Mouse (Mus musculus) retina, postnatal 7 days (tissue): ENCODE results near the gene Tvp23b.

Experiments
- DNase-seq: peaks from one replicate; pipeline ENCODE4 v3.0.0-alpha.2; 2012; ENCODE audit warnings: low read depth, low spot score

Gene Tvp23b

DNA sequence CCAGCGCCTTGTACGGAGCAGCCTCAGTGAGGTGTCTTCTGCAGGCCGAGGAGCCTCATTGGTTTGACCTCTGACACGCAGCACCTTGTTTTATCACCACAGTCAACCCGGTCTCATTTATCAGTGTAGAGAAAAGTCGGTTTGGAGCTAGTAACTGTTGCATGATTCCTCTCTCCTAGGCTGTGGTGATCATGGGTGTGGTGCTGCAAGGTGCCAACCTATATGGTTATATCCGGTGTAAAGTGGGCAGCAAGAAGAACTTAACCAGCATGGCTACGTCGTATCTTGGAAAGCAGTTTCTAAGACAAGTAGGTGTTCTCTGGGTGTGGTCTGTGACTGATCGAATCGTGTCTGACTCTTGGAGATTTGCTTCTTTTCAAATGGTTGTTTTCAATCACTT lies 12.5 kb downstream of the Tvp23b start:
- no peak for DNase-seq

DNA sequence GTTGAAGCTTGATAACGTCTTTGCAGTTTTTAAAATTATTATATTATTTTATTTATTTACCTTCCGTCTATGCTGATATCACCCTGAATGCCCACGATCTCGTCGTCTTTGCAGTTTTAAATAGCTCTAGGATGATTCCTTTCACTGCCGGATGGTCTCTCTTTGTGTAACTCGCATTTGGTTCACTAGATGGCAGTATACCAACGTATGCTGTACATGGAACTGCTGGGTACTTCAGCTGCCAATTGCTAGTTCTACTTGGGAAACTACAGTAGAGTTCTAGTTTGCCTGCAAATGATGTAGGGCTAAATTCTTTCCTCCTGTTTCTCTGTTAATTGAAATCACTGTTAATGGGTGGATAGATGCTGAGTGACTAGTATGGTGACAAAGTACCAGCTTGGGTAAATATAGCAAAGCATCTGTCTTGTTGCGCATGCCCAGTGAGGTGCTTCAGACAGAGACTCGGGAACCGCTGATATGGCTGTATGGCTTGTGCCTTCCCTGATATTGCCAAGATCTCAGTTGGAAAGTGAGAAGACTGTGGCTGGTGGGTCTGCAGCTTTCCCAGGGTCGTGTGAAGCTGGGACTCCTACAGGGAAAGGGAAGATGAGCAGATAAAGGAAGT lies 22.6 kb downstream of the Tvp23b start:
- DNase-seq: peak; percentile 59

DNA sequence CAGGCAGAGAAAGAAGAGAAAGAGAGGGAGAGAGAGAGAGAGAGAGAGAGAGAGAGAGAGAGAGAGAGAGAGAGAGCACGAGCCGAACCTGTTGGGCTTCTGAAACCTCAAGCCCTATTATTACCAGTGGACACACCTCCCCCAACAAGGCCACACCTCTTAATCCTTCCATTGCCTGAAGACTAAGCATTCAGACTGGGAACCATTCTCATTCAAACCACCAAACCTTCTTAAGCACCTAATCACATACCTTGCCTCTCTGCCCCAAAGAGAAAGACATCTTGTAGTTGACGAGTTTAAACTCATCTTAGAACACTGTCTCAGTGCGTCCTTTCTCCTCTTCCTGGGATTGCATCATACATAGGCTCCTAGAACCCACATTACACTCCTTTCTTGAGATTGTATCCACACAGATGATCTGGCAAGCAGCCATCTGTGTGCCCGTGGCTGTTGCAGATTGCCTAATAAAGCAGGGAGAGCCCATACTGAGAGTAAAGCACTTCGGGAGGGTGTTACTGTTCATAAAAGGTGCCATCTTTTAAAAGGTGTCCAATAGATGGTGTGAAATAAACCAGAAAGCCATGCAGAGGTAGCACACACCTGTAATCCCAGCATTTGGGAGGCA lies 24.7 kb downstream of the Tvp23b start:
- DNase-seq: no peak

DNA sequence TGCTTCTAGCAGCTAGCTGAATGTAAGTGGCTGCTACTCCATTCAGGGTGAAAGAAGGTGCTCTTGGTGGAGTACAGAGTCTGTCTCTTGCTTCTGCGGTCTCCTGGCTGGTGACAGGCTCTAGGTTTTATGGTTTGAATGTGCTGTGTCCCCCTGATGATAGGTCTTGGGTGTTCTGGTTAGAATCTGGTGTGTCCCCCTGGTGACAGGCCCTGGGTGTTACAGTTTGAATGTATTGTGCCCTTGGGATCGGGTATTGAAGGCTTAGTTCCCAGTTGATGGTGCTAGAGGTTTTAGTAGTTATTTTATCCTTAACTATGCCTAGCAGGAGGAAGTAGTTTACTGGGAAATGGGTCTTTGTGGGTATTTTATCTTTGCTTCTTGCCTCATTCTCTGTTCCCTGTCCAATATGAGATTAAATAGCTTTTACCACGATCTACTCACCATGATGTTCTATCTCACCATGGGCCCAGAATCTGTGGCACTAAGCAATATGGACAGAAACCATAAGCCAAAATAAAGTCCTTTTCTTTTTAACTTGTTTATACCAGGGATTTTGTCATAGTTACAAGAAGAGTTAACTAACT lies 30.6 kb downstream of the Tvp23b start:
- DNase-seq: no peak

DNA sequence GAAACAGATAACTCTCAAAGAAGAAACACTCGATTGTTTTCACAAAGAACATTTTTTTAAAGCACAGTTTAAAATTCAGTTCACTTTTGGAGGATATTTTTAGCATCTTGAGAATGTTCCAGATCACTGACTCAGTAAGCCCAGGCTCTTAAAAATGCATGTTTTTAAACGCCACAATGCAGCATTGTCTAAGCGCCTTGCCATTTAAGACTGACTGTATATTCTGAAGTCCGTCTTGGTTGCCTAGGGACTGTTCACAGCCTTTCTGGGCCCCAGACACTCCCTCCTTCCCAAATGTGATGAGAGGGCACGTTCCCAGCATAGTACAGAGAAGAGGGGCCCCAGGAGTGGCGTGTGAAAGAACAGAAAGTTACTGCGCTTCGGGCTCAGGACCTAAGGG lies 32.1 kb downstream of the Tvp23b start:
- DNase-seq: no peak

DNA sequence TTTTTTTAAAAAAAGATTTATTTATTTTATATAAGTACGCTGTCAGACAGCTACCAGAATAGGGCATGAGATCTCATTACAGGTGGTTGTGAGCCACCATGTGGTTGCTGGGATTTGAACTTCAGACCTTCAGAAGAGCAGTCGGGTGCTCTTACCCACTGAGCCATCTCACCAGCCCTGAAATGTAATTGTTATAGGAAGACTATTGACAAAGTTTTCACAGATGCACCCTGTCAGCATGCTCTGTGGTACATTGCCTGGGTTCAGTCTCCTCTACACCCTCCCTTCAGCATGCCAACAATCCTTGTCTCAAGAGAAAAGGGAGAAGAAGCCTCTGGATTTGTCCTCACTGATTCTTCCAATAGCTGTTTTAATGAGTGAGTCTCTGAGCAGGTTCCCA lies 33.9 kb downstream of the Tvp23b start:
- no peak for DNase-seq

DNA sequence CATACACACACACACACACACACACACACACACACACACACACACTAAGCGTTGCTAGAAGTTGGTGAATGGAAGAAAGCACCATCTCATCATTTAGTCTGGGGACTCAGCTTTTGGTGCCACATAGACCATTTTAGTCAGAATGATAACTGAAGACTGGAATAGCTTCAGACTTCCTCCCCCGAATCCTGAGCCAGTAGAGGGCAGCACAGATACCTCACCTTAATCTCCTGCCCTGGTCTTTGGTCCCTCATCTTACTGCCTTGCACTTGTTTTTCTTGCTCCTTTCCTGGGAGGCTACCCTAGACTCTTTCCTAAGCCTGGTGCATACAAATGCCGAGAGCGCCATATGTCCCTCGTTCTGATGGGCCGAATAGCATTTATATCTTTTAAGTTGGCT lies 35.3 kb downstream of the Tvp23b start:
- DNase-seq: no peak

DNA sequence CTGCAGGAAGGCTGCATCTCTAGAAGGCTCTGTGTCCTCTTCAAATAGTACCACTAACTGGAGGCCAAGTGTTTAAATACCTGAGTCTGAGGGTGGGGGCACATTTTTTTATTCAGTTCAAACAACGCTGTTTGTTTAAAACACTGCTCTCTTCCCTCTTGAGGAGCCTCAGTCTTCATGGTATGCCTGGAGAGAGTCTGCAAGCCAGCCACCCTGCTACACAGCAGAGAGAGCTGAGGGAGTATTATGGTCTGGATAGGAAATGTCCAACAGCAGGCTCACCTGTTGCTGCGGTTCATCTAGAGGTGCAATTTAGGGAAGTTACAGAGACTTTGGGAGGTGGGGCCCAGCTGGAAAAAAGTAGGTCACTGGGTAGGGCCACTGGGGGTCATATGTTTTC lies 36.2 kb downstream of the Tvp23b start:
- no peak for DNase-seq

DNA sequence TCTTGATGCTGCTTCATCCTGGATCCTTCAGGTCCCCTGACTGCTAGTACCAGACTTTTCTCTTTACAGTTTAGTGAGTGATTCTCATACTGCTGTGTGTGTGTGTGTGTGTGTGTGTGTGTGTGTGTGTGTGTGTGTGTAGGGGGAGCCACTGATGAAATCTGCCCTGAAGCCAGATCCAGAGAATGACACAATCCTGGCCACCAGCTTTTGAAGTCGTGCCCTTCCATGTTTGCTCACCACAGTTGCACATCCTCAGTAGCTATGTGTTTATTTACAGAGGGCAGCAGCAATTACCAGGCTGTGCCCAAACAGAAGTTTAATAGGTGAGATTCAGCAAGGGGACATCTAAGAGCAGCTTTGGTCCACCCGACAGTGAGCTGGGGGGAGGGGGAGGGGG lies 37.5 kb downstream of the Tvp23b start:
- no peak for DNase-seq

DNA sequence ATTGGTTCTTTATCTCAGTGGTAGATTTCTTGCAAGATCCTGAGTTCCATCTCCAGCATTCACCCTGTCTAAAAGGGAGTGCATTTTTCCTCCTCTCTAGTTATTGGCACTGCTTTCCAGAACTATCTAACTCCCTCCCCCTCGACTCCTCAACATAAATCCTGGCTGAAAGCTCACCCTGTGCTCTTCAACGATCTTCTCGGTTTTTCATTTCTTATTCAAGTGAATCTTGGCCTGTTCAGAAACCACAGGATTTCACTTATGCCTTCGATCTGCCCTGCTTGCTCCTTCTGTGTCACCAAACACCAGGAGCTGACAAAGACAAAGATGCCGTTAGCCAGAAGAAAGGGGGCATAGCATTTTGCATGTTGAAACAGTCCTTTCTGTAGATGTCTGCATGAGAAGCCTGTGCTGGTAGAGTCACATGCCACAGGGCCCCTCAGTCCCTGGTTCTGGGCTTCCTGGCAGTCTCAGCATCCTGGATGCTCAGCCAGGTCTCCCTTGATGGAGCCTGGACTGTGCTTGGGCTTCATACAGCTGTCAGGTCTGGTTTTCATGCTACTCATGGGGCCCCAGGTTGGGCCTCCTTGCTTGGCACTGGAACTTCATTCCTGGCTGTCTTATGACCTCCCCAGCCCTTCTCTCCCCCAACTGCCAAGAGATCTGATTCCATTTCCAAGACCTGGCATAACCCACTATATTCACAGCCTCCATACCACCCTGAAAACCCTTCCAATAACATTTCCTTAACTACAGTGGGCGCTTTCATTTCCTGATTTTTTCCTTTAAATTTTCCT lies 40.9 kb downstream of the Tvp23b start:
- no peak for DNase-seq

DNA sequence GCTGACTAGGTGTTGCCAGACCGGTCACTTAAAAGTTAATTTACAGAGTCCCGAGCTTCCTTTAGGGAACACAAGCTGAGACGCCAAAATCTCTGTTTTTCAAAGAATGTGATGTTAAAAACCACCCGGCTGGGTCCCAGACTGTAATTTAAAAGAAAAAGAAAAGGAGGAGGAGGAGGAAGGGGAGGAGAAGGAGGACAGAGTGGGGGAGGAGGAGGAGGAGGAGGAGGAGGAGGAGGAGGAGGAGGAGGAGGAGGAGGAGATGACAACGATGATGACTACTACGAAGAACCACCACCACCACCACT lies 41.4 kb downstream of the Tvp23b start:
- no peak for DNase-seq

DNA sequence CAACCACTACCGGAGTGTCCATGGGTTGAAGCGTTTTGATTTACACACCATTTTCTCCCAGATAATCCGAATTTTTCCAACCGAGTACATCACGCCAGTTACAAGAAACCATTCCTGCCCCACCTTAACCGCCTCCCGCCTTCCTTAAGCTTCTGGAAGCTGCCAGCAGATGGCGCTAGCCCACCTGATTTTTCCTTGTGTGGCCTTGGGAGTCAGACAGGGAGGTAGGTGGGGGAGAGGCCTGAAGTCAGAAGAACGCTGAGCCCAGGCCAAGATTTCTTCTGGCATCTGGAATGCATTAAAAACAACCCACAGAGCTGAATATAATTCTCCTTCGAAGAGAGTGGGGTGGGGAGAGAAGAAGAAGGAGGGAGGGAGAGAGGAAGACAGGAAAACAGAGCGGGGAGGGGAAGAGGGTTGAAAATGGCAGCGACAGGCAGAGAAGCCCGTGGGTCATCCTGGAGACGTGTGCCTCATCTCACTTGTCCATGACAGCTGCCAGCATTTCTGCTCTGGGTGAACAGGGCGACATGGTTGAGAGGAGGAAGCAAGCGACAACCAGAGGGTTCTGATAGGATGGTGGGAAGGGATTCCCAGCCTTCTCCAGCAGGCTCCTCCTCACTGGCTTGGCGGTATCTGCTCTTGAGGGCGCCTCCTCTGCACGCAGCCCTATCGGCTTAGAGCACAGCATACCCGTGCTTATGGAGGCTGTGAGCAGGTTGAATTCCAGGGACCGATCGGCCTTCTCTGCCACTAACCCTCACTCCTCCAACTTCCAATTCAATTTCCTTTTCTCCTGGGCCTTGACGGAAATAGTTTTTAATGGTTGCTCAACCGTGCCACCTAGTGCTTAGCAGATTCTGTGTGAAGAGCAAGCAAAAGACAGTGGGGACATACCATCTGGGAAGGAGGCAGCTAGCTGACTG lies 42.1 kb downstream of the Tvp23b start:
- peak; percentile 90 for DNase-seq

DNA sequence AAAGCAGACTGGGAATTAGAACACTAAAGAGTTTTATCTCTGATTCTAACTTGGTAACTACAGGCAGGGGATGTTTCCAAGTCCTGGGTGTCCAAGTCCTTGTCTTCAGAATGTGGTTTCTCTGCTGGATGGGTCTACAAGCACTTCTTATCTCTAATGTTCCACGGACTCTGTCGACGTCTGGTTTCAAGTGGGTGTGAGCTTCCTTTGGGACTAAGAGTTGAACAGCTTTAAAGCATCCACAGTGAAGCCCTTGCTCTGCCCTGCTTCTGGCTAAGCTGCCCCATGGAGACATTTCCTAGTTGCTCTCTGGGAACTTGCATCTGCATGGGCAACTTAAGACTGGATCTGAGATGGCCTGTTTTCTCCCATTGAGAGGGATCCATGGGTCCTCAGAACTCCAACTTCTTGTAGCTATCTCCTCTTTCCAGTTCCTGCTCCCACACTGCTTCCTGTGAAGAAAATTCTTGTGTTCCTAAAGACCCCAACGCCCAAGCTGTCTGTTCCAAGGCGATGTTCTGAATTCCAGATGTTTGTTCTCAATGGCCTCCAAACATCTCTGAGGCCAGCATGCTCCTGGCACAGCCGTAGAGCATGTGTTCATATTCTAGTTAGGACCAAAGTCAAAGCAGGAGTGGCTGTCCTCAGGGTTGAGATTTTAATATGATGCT lies 45.0 kb downstream of the Tvp23b start:
- DNase-seq: no peak

DNA sequence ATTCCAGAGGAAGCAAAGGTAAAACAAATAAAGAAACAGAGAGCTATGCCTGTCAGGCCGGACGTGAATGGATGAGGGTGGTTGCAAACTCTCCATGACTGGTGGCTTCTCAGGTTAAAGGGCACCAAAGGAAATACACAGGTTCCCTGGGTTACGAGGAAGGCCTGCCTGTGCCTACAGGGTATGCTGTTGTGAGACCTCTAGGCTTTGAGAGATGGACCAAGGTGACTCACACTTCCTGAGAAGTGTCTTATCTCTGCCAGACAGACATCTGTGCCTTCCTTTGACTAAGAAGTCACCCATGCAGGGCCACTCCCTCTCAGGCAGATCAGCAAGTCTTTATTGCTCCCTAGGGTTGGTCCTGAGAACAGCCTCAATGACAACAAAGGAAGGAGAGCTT lies 50.5 kb downstream of the Tvp23b start:
- DNase-seq: no peak

DNA sequence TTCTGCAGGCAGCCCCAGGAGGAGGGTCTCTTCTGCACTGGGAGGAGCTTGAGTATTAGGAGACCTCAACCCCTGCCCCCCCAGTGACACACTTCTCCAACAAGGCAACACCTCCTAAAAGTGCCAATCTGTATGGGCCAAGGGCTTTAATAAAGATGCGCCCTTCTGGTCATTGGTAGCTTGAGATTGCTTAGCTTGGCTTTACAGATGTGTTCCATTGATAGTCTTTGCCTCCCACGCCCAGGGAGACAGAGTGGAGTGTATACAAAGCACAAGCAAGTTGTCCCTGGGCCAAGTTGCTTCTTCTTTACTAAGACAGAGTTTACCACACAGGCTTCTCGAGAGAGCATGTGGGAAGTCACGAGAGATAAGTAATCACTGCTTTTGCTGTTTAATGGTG lies 51.3 kb downstream of the Tvp23b start:
- DNase-seq: no peak

DNA sequence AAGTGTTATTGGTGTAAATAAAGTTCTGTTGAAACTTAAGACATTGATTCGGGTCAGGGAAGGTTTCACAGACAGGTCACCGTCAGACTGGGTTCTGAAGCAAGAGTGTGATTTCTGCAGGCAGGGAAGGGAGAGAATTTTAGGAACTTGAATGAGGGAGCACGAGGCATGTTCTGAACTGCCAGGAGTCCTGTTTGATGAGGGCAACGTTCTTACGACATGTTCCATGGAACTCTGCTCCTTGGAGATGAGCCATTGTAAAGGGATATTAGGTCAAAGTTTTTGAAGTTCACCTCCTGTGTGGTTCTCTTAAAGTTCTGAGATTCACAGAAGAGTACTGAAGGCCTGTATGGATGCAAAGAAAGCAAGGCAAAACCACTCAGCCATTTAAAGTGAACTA lies 51.9 kb downstream of the Tvp23b start:
- DNase-seq: no peak

DNA sequence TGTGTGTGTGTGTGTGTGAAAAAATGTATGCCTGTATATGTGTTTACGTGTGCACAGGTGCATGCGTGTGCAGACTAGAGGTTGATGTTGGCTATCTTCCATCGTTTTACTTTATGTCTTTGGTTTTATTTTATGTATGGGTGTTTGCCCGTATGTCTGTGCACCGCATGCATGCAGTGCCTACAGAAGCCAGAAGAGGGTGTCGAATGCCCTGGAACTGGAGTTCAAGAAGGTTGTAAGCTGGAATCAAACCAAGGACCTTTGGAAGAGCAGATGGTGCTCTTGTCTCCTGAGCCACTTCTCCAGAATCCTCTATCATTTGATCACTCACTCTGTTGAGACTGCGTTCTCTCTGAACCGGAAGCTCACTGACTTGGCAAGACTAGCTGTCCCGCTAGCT lies 53.8 kb downstream of the Tvp23b start:
- DNase-seq: no peak

DNA sequence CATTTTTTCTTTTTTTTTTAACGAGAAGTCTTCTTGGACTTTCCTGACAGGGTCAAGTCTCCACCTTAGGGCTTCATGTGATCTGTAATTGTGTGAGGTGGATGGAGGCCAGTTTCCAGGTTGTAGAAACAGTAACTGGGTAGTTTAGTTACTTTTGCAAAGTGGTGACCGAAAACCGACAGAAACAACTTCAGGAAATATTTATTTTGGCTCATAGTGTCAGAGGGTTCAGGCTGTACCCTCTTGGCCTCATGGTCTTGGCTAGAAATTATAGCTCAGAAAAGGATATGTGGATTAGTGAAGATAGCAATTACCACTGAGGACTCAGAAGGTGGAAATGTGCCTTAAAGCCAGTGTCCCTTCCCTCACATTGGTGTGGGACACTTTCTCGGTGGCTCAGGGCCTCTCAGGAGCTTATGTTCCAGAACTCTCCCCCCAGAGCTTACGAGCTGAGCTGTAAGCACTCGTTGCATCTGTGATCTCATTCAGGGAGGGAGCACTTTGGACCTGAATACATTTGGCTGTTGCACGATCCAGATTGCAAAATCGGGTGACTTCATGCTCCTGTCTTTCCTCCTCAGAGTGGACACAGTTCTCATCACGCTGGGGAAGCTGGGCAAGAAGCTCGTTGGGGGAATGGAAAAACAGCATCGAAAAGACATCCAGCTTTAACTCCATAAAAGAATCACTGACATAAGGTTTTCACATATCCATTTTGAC lies 55.7 kb downstream of the Tvp23b start:
- DNase-seq: no peak

DNA sequence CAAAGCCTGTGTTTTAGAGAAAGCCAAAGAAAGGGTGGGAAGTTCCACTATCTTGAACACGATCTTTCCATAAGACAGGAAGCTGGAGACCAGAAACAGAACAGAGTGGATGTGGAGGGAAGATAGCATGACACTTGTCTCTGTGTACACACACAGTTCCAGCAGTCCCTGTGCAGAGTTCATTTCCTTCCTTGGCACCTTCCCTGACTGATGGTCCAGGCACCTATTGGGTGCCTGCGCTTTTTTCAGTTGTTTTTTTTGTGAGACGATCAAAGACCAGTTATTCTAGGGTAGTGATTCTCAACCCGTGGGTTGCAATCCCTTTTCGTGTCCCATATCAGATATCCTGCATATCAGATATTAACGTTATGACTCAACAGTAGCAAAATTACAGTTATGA lies 58.7 kb downstream of the Tvp23b start:
- DNase-seq: no peak

DNA sequence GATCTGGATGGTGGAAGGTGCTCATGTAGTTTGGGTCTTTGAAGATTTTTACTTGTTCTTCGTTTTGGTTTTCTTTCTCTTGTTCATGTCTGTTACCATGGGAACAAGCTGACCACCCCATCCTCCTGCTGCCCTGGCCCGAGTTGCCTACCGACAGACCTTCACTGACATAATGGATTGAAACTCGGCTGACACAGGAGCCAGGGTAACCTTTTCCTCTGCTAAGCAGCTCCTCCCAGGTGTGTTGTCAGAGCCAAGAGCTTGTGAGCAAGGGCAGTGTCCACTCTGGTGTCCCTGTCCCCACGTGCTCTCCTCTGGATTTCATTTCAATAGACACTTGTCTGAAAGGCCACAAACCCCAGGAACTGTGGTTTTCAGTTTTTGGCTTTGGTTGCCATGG lies 59.7 kb downstream of the Tvp23b start:
- no peak for DNase-seq

DNA sequence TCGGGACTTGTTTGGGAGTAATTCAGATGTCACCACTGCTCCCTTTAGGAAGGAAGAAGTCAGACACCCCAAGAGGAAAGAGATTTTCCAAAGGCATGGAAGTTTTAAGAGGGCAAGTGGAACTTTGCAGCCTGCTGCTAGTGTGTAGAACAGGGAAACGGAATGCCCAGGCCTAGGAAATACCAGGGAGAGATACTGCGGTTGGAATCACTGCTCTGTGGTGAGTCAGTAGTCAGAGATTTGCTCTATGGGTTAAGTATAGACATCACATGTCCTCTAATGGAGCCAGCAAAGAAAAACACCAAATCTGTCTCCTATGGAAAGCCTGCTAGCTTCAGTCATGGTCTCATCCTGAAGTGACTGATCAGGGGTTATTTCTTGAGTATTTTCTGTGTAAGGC lies 60.9 kb downstream of the Tvp23b start:
- DNase-seq: no peak
